Mouse (Mus musculus) erythroblast, embryonic 14.5 days (primary cell): ENCODE measurements around the gene L3mbtl1.

Experiments
- GATA1 ChIP-seq: IDR thresholded peaks from 2 replicates; pipeline ENCODE4 v1.6.1; 2012; ENCODE audit warnings: low read length, inconsistent platforms, mixed read lengths
- TAL1 ChIP-seq: IDR thresholded peaks from 3 replicates; pipeline ENCODE4 v1.6.1; 2012; ENCODE audit warnings: low read length, inconsistent platforms, mixed read lengths

DNA sequence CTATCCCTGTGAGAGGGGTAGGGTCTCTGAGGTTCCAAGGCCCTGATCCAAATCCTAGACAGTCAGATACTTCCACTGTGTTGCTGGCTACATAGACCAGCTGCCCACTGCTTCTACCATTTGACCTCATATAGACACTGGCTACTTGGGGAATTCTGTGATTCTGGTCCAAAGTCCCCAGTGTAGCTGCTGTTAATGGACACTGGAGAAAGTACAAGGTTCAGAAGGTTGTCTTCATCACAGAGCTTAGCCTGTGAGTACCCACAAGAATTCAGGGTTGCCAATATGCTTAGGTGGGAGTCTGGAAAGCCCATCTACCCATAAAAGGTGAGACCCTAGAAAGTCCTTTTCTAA, 48.8 kb downstream of the L3mbtl1 start:
- TF ChIP-seq TAL1 (no peak), GATA1 (no peak)
